Mouse (Mus musculus): ENCODE results near the gene Kcnk4.

DNA sequence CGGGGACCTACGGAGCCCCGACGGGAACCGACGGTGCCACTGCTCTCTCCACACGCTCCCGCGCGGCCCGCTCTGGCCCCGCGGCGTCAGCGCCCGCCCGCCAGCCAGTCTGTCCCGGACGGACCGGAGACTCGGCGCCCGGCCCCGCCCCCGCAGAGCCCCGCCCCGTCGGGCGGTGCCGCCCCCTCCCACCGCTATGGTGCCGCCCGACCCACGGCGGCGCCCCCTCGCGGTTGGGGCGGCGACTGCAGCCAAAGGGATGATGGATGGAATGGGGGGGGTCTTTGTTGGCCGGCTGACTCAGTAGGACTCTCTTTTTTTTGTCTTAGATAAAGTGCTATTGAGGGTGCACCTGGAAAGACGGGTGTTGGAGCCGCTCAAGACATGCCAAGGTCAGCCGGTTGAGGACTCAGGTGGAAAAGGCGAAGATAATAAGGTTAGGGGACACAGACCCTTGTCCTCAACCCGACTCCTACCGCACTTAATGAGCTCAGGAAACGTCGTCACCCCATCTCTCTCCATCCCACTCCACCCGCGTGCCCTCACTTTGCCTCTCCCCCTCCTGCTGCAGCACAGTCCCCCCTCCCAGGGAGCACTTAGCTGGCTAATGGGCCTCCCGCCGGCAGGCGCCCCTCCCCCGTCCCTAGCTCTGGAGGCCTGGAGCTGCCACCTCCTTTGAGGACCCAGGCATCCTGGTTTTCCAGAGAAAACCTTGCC lies 35.5 kb upstream of the Kcnk4 start:
- TF ChIP-seq CTCF (conservative IDR thresholded peaks at IDR 0.05; ENCODE audit: low read length) (peak; percentile 22), POU5F1 (IDR thresholded peaks at IDR 0.05; ENCODE audit: borderline replicate concordance, low read length) (no peak), NANOG (IDR thresholded peaks at IDR 0.05; ENCODE audit: borderline replicate concordance, low read length) (no peak)

Data from E14TG2a.4 (cell line).